Mouse (Mus musculus): ENCODE measurements around the gene Lin7a.

The Lin7a gene

GRCm38 (mm10) chr10:107323865-107324264 is 52.4 kb downstream of the Lin7a start:
- no peak for DNase-seq (ENCODE audit: low read depth)

- no peak for DNase-seq (ENCODE audit: low read depth)
Measured at GRCm38 (mm10) chr10:107325558-107325957, 54.1 kb downstream of the Lin7a start.

GRCm38 (mm10) chr10:107339524-107339923 is 68.0 kb downstream of the Lin7a start:
- DNase-seq (ENCODE audit: low read depth), result no peak

GRCm38 (mm10) chr10:107341151-107341550 is 69.7 kb downstream of the Lin7a start:
- no peak for DNase-seq (ENCODE audit: low read depth)

GRCm38 (mm10) chr10:107344200-107344599 is 72.7 kb downstream of the Lin7a start:
- no peak for DNase-seq (ENCODE audit: low read depth)

- no peak for DNase-seq (ENCODE audit: low read depth)
Measured at GRCm38 (mm10) chr10:107347842-107348241, 76.4 kb downstream of the Lin7a start.

- DNase-seq (ENCODE audit: low read depth), result no peak
Measured at GRCm38 (mm10) chr10:107351696-107352485, 80.4 kb downstream of the Lin7a start.

GRCm38 (mm10) chr10:107353483-107353882 is 82.0 kb downstream of the Lin7a start:
- DNase-seq (ENCODE audit: low read depth), result no peak

- no peak for DNase-seq (ENCODE audit: low read depth)
Measured at GRCm38 (mm10) chr10:107358443-107359040, 87.1 kb downstream of the Lin7a start.

GRCm38 (mm10) chr10:107359296-107359695 is 87.8 kb downstream of the Lin7a start:
- DNase-seq (ENCODE audit: low read depth), result no peak

GRCm38 (mm10) chr10:107361546-107361945 is 90.1 kb downstream of the Lin7a start:
- no peak for DNase-seq (ENCODE audit: low read depth)

- no peak for DNase-seq (ENCODE audit: low read depth)
Measured at GRCm38 (mm10) chr10:107362026-107362425, 90.5 kb downstream of the Lin7a start.

GRCm38 (mm10) chr10:107363049-107363816 is 91.7 kb downstream of the Lin7a start:
- DNase-seq (ENCODE audit: low read depth), result no peak

- no peak for DNase-seq (ENCODE audit: low read depth)
Measured at GRCm38 (mm10) chr10:107377218-107377617, 105.7 kb downstream of the Lin7a start.

GRCm38 (mm10) chr10:107381143-107381746 is 109.8 kb downstream of the Lin7a start:
- DNase-seq (ENCODE audit: low read depth), result no peak

GRCm38 (mm10) chr10:107383825-107384224 is 112.3 kb downstream of the Lin7a start:
- no peak for DNase-seq (ENCODE audit: low read depth)

- no peak for DNase-seq (ENCODE audit: low read depth)
Measured at GRCm38 (mm10) chr10:107389505-107389904, 118.0 kb downstream of the Lin7a start.

GRCm38 (mm10) chr10:107405347-107405746 is 133.9 kb downstream of the Lin7a start:
- DNase-seq (ENCODE audit: low read depth), result no peak

- no peak for DNase-seq (ENCODE audit: low read depth)
Measured at GRCm38 (mm10) chr10:107418306-107418705, 146.8 kb downstream of the Lin7a start.

- no peak for DNase-seq (ENCODE audit: low read depth)
Measured at GRCm38 (mm10) chr10:107436967-107437366, 165.5 kb downstream of the Lin7a start.

GRCm38 (mm10) chr10:107442781-107443180 is 171.3 kb downstream of the Lin7a start:
- DNase-seq (ENCODE audit: low read depth), result no peak

Data from naive thymus-derived CD4-positive, alpha-beta T cell, adult 2 months (primary cell).